Mouse (Mus musculus) small intestine, adult 2 months (tissue): Measurements from ENCODE around the gene Npdc1.

ENCODE experiments used
- CTCF ChIP-seq: fragments of 200-500 bp; IDR thresholded peaks from 2 replicates; pipeline ENCODE4 v1.5.1; 2012; ENCODE audit warnings: low read depth, mild to moderate bottlenecking, control low read depth, inconsistent platforms, low read length, moderate library complexity, mixed read lengths; ENCODE audit not compliant: insufficient replicate concordance, insufficient read length; ENCODE audit errors: extremely low read depth
- POLR2A ChIP-seq: fragments of 200-500 bp; IDR thresholded peaks from 2 replicates; pipeline ENCODE4 v1.6.1; 2012; ENCODE audit warnings: low read depth, mild to moderate bottlenecking, control low read depth, inconsistent platforms, low read length, moderate library complexity

- TF ChIP-seq CTCF, result no peak
- TF ChIP-seq POLR2A, result no peak
Measured at GRCm38 (mm10) chr2:25394281-25395221, 4.6 kb upstream of the Npdc1 start.
